Mouse (Mus musculus) Muller cell, postnatal 12 days (primary cell): ENCODE measurements around the gene Tnfsf15.

ENCODE experiments used
- DNase-seq: peaks from one replicate; pipeline ENCODE4 v3.0.0-alpha.2; 2015; ENCODE audit errors: inconsistent ontology term

The Tnfsf15 gene

GRCm38 (mm10) chr4:63685253-63685525, 59.7 kb downstream of the Tnfsf15 start:
- DNase-seq, result no peak

DNA sequence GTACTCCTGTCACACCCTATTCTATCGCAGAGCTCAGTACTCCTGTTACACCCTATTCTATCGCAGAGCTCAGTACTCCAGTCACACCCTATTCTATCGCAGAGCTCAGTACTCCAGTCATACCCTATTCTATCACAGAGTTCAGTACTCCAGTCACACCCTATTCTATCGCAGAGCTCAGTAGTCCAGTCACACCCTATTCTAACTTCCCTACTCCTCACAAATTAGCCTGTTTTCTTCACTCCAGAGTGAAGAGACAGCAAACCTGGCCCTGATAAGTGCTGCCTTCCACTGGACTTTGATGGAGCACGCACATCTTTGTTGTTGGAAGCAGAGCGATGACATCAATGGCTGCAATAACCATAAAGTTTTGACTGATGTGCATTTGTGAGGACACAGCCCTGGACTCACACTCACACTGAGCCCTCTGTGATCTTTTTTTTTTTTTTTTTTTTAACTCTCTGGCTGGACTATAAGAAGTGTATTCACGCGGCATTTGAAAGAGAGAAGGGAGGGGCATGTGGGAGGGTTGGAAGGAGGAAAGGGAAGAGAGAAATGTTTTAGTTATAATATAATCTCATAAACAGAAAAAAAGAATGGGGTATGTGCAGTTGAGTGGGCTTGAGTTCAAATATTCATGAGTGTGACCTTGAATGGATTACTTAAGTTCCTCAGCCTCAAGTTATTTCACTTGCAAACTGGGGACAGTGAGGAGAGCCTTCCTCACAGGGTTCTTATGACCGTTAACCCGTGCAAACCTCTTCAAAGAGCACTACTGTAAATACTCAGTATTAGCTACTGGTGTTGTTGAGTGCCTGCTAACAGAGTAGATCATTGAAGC, 60.3 kb downstream of the Tnfsf15 start:
- no peak for DNase-seq

DNA sequence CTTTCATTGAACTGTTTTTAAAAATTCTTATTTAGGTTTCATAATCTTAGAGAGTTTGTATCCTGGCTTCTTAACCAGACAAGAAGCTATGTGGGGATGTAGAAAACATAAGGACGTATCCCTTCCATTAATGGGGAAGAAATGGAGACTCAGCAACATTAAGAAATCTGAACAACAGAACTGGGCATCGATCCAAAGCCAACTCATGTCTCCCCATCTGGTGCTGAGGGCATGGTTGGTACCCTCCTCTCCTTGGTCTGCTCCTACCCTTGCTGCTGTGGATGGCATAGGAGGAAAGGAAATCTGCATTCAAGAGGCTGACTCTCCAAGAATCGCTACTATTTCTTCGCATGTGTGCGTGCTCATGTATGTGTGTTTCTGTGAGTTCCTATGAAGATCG, 61.2 kb downstream of the Tnfsf15 start:
- DNase-seq, result no peak

GRCm38 (mm10) chr4:63683056-63683455, 61.9 kb downstream of the Tnfsf15 start:
- no peak for DNase-seq

DNA sequence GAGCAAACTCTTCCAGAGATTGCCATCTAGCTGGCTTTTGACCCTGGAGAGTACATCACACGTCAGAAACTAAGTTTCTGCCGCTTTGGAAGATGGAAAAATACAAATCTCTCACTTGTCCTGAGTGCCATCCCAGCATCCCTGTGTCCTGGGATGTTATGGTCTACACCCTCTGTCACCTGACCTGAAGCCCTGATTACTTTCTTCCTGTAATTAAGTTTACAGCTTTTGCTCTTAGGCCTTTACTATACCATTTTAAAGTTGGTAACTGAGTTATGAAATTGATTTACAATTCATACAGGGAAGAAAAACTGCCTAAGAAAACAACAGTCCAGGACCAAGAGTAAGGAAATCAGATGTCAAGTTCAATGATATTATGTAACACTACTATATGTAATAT, 62.5 kb downstream of the Tnfsf15 start:
- no peak for DNase-seq

DNA sequence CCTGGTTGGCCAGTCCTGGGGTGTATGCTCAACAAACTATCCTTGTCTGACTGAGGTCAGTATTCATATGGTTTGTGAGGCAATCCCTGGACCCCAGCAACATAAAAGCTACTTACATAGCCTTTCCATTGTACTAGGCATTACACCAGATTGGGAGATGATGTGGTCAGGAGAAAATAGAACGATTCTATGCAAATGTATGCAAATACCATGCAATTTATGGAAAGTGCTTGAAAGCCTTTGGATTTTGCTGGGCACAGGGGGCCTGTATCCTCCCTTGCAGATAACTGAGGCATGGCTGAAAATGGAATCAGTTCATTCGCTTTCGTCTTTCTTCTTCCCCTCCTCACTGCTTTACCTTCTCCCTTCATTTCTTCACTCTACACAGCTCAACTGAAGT, 63.4 kb downstream of the Tnfsf15 start:
- no peak for DNase-seq
